Mouse (Mus musculus): ENCODE measurements around the gene Erc2. TPM values are rescaled to one million over a fixed set of nuclear protein-coding genes. Genes with fewer than 3 reads are reported as not detected.

Gene Erc2
- polyA plus RNA-seq, 1 experiment from 2014 or later, result 69.7 TPM

- Histone ChIP-seq H3K9me3 (no peaks in the 10 kb centered on the region), H3K4me1 (peaks cover 5% of the 10 kb centered on the region; the same call in 1 of the 2 replicates), H3K4me3 (no peak overlapping the region), H3K9ac (replicated peaks) (no peak overlapping the region), H3K36me3 (no peaks in the 10 kb centered on the region), H3K4me2 (replicated peaks) (no peak overlapping the region), H3K27ac (replicated peaks) (no peak overlapping the region), H3K27me3 (no peaks in the 10 kb centered on the region)
- no peak for ATAC-seq (replicated peaks)
Measured at GRCm38 (mm10) chr14:27821801-27822200, 199.6 kb downstream of the Erc2 start.

GRCm38 (mm10) chr14:27822566-27822965 is 200.3 kb downstream of the Erc2 start:
- H3K4me3 ChIP-seq, result no peak overlapping the region
- H3K9me3 ChIP-seq, result no peaks in the 10 kb centered on the region
- no peaks in the 10 kb centered on the region for H3K36me3 ChIP-seq
- no peak for ATAC-seq (replicated peaks)
- H3K9ac ChIP-seq (replicated peaks), result no peak overlapping the region
- no peaks in the 10 kb centered on the region for H3K27me3 ChIP-seq
- H3K27ac ChIP-seq (replicated peaks), result no peak overlapping the region
- H3K4me2 ChIP-seq (replicated peaks), result no peak overlapping the region
- peaks cover 5% of the 10 kb centered on the region; the same call in 1 of the 2 replicates for H3K4me1 ChIP-seq
- 91% methylated on average over 6 of the region's 6 CpGs for WGBS

DNA sequence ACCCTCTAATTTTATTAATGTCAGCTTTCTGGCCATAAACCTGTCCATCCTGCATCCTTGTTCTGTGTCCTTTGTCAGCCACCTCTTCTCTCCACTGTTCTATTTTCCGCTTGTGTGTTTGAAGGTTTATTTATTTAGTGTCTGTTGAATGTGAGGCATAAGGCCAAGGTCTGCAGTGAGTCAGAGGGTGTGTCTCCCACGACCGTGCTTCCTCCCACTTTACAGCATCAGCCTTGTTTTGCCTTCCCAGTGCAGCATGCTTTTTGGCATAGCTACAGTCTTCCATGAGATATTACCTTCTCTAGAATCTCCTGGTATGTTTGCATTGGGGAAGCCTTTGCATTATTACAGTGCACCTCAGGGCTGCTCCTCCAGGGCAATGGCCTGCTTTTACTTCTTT is 200.8 kb downstream of the Erc2 start:
- Histone ChIP-seq H3K4me2 (replicated peaks) (no peak overlapping the region), H3K27ac (replicated peaks) (no peak overlapping the region), H3K9me3 (no peaks in the 10 kb centered on the region), H3K27me3 (no peaks in the 10 kb centered on the region), H3K36me3 (no peaks in the 10 kb centered on the region), H3K4me3 (no peak overlapping the region), H3K4me1 (peaks cover 5% of the 10 kb centered on the region; the same call in 1 of the 2 replicates), H3K9ac (replicated peaks) (no peak overlapping the region)
- 62% methylated on average over 3 of the region's 3 CpGs for WGBS
- no peak for ATAC-seq (replicated peaks)

DNA sequence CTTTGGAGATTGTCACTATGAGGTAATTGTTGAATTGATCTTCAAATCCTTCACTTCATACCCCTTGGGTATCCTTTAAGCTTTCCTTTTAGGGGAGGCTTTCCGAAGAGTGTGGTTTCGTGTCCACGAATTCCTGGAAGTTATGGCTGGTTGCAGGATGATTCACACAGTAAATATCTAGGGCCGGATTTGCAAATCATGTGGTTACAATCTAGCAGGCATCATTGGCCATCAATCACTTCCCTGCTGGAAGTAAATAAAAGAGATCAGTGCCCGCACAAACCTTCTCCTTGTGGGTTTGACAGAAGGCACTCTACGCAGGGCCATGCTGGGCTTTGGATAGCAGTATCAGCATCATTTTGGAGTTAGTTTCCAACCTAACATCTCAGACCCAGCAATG is 201.7 kb downstream of the Erc2 start:
- Histone ChIP-seq H3K27ac (replicated peaks) (no peak overlapping the region), H3K4me2 (replicated peaks) (no peak overlapping the region), H3K36me3 (no peaks in the 10 kb centered on the region), H3K4me1 (peaks cover 8% of the 10 kb centered on the region; the same call in 1 of the 2 replicates), H3K27me3 (no peaks in the 10 kb centered on the region), H3K9ac (replicated peaks) (no peak overlapping the region), H3K4me3 (no peak overlapping the region), H3K9me3 (no peaks in the 10 kb centered on the region)
- WGBS, result 89% methylated on average over 6 of the region's 6 CpGs
- no peak for ATAC-seq (replicated peaks)

- Histone ChIP-seq H3K9me3 (no peaks in the 10 kb centered on the region), H3K4me2 (replicated peaks) (no peak overlapping the region), H3K27ac (replicated peaks) (no peak overlapping the region), H3K36me3 (no peaks in the 10 kb centered on the region), H3K4me3 (no peak overlapping the region), H3K4me1 (peaks cover 6% of the 10 kb centered on the region; the same call in 1 of the 2 replicates), H3K9ac (replicated peaks) (no peak overlapping the region), H3K27me3 (no peaks in the 10 kb centered on the region)
- 88% methylated on average over 1 of the region's 1 CpGs for WGBS
- ATAC-seq (replicated peaks), result no peak
Measured at GRCm38 (mm10) chr14:27826829-27827228, 204.6 kb downstream of the Erc2 start.

DNA sequence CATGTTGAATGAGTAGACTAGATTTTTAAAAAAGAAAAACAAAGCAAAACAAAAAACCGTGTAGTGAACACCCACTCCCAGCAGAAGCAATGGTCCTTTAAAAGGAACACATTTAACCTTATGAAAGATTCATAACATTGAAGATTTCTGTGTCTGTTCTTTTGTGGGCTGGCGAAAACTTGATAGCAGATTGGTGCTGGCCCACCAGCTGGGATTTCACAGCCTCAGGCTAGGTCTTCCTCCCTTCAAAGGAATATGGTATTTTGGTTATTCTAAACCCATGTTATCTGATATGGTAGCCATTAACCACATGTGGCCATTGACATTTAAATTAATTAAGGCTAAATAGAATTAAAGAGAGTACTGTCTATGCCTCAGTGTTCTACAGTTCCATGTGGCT is 205.9 kb downstream of the Erc2 start:
- ATAC-seq (replicated peaks), result no peak

GRCm38 (mm10) chr14:27832196-27832595 is 210.0 kb downstream of the Erc2 start:
- Histone ChIP-seq H3K9ac (replicated peaks) (no peak overlapping the region), H3K4me3 (no peak overlapping the region), H3K36me3 (no peaks in the 10 kb centered on the region), H3K27me3 (no peaks in the 10 kb centered on the region), H3K9me3 (no peaks in the 10 kb centered on the region), H3K4me1 (peaks cover 3% of the 10 kb centered on the region; the same call in 1 of the 2 replicates), H3K27ac (replicated peaks) (no peak overlapping the region), H3K4me2 (replicated peaks) (no peak overlapping the region)
- 70% methylated on average over 4 of the region's 4 CpGs for WGBS
- ATAC-seq (replicated peaks), result no peak

More for the DNA sequence above, 205.9 kb downstream of the Erc2 start:
- Histone ChIP-seq H3K4me1 (peaks cover 3% of the 10 kb centered on the region; the same call in 1 of the 2 replicates), H3K9ac (replicated peaks) (no peak overlapping the region), H3K4me2 (replicated peaks) (no peak overlapping the region), H3K4me3 (no peak overlapping the region), H3K27me3 (no peaks in the 10 kb centered on the region), H3K36me3 (no peaks in the 10 kb centered on the region), H3K9me3 (no peaks in the 10 kb centered on the region), H3K27ac (replicated peaks) (no peak overlapping the region)
- 48% methylated on average over 2 of the region's 2 CpGs for WGBS

DNA sequence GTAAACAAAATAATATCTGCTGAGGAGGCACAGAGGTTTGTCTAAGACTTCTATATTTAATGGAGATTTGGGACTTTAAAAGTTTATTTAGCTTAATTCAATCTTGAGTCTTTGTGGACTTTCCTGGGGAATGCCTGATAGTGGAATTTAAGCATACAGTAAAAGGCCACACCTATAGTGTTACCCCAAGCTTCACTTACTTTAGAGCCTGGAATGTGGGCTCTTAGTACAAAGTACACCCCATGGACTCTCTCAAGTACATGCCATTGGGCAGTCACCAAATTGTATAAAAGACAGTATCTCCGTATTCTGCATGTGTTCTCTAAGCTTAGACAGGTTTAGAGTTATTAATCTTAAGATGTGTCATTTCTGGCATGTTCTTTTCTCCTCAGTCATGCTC is 213.1 kb downstream of the Erc2 start:
- H3K9me3 ChIP-seq, result no peaks in the 10 kb centered on the region
- 89% methylated on average over 1 of the region's 1 CpGs for WGBS
- H3K4me3 ChIP-seq, result no peak overlapping the region
- H3K27me3 ChIP-seq, result no peaks in the 10 kb centered on the region
- no peak overlapping the region for H3K4me2 ChIP-seq (replicated peaks)
- no peak overlapping the region for H3K9ac ChIP-seq (replicated peaks)
- H3K4me1 ChIP-seq, result no peaks in the 10 kb centered on the region; the same call in 1 of the 2 replicates
- ATAC-seq (replicated peaks), result no peak
- H3K36me3 ChIP-seq, result no peaks in the 10 kb centered on the region
- H3K27ac ChIP-seq (replicated peaks), result no peak overlapping the region

DNA sequence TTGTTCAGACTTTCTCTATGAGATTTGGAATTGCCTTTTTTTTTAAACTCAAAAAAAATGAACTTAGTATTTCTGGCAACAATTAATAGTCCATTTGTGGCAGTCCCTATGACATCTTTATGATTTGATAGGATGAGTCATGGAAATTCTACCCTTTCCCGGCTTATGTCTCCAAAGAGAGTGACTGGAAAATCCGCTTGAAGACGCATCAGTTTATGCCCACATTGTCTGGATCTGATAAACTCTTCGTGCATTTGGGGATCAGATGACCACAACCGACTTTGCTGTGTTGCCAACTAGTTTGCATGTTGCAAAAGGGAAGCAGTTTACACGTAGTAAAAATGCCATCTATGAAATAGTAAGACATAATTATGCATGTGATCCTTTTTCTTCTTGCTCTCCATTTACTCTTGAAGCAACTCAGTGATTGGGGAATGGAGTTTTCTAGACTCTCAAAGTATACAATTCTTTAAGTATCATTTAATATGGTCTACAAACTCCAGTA is 215.4 kb downstream of the Erc2 start:
- no peaks in the 10 kb centered on the region for H3K27me3 ChIP-seq

DNA sequence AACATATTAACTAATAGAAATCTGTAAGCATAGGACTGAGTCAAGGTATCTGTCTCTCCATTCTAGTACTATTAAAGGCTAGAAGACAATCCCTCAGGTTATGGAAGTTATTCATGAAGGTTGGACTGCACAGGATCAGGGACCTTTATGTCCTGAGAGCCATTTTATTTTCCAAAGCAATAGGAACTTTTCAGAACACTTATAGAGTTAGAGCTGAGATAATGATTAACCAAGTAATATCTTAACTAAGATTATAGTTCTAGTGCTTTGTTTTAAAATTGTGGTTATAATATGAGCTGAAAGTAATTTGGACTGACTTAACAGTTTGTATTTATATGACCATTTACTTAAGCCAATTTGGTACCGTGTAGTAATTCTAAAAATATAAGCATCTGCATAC is 217.9 kb downstream of the Erc2 start:
- Histone ChIP-seq H3K36me3 (no peaks in the 10 kb centered on the region), H3K9me3 (no peaks in the 10 kb centered on the region), H3K4me1 (no peaks in the 10 kb centered on the region), H3K9ac (replicated peaks) (no peak overlapping the region), H3K27me3 (no peaks in the 10 kb centered on the region), H3K27ac (replicated peaks) (no peak overlapping the region), H3K4me3 (no peak overlapping the region), H3K4me2 (replicated peaks) (no peak overlapping the region)
- WGBS, result 79% methylated on average over 1 of the region's 1 CpGs
- no peak for ATAC-seq (replicated peaks)

More for the DNA sequence above, 215.4 kb downstream of the Erc2 start:
- Histone ChIP-seq H3K4me1 (no peaks in the 10 kb centered on the region), H3K9me3 (no peaks in the 10 kb centered on the region), H3K9ac (replicated peaks) (no peak overlapping the region), H3K27ac (replicated peaks) (no peak overlapping the region), H3K4me3 (no peak overlapping the region), H3K4me2 (replicated peaks) (no peak overlapping the region), H3K36me3 (no peaks in the 10 kb centered on the region)
- WGBS, result 86% methylated on average over 6 of the region's 6 CpGs
- no peak for ATAC-seq (replicated peaks)

GRCm38 (mm10) chr14:27846875-27847274 is 224.6 kb downstream of the Erc2 start:
- no peaks in the 10 kb centered on the region for H3K9me3 ChIP-seq
- no peaks in the 10 kb centered on the region for H3K27me3 ChIP-seq
- H3K4me2 ChIP-seq (replicated peaks), result no peak overlapping the region
- WGBS, result 57% methylated on average over 2 of the region's 2 CpGs
- H3K36me3 ChIP-seq, result no peaks in the 10 kb centered on the region
- no peak overlapping the region for H3K4me3 ChIP-seq
- no peak overlapping the region for H3K9ac ChIP-seq (replicated peaks)
- 0 out of 2 replicates have a peak overlapping the region, but pooled peaks have one; percentile 34 for H3K27ac ChIP-seq (replicated peaks)
- H3K4me1 ChIP-seq, result peaks cover 10% of the 10 kb centered on the region
- ATAC-seq (replicated peaks), result no peak

DNA sequence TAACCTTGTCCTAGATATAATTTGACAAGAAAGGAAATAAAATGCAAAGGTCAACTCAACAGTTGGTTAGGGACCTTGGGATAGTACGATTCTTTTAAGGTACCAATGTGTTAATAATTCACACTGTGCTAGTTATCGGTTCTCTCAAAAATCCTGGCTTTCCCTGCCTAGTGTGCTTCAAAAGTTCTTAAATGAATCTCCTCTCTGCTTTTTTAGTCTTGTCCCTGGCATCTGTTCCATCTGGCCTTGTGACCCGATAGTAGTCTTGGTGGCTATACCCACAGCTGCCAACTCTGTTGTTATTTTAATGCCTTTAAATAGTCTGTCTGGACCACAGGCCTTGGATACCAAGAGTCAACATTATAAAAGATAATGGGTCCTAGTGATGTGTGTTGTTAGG is 225.1 kb downstream of the Erc2 start:
- Histone ChIP-seq H3K27me3 (no peaks in the 10 kb centered on the region), H3K9me3 (no peaks in the 10 kb centered on the region), H3K4me1 (peaks cover 10% of the 10 kb centered on the region), H3K4me3 (no peak overlapping the region), H3K4me2 (replicated peaks) (no peak overlapping the region), H3K27ac (replicated peaks) (no peak overlapping the region), H3K9ac (replicated peaks) (no peak overlapping the region), H3K36me3 (no peaks in the 10 kb centered on the region)
- WGBS, result 86% methylated on average over 3 of the region's 3 CpGs
- ATAC-seq (replicated peaks), result no peak

- Histone ChIP-seq H3K9me3 (no peaks in the 10 kb centered on the region), H3K4me2 (replicated peaks) (no peak overlapping the region), H3K27ac (replicated peaks) (no peak overlapping the region), H3K4me3 (no peak overlapping the region), H3K27me3 (no peaks in the 10 kb centered on the region), H3K9ac (replicated peaks) (no peak overlapping the region), H3K4me1 (peaks cover 10% of the 10 kb centered on the region), H3K36me3 (no peaks in the 10 kb centered on the region)
- ATAC-seq (replicated peaks), result no peak
- WGBS, result 83% methylated on average over 2 of the region's 2 CpGs
Measured at GRCm38 (mm10) chr14:27851231-27851630, 229.0 kb downstream of the Erc2 start.

Data from forebrain, embryonic 15.5 days (tissue).